Mouse (Mus musculus): ENCODE measurements at regions not wholly inside any gene's neighbourhood (a gene's known extent, or its start where the extent isn't known, plus 50 kb on each side); places are given as distances from the start of the nearest gene placed in this dataset.

GRCm38 (mm10) chr7:110717104-110717503, 50.9 kb upstream of the Ampd3 start:
- no peak for DNase-seq (ENCODE audit: low read depth)
